Mouse (Mus musculus): Measurements from ENCODE around the gene Maf. TPM values are rescaled to one million over a fixed set of nuclear protein-coding genes. Genes with fewer than 3 reads are reported as not detected.
A peak's percentile ranks its signal among the peaks of the same experiment; 100 is the strongest.

The Maf gene
- polyA plus RNA-seq, 1 experiment: 32.9 TPM

DNA sequence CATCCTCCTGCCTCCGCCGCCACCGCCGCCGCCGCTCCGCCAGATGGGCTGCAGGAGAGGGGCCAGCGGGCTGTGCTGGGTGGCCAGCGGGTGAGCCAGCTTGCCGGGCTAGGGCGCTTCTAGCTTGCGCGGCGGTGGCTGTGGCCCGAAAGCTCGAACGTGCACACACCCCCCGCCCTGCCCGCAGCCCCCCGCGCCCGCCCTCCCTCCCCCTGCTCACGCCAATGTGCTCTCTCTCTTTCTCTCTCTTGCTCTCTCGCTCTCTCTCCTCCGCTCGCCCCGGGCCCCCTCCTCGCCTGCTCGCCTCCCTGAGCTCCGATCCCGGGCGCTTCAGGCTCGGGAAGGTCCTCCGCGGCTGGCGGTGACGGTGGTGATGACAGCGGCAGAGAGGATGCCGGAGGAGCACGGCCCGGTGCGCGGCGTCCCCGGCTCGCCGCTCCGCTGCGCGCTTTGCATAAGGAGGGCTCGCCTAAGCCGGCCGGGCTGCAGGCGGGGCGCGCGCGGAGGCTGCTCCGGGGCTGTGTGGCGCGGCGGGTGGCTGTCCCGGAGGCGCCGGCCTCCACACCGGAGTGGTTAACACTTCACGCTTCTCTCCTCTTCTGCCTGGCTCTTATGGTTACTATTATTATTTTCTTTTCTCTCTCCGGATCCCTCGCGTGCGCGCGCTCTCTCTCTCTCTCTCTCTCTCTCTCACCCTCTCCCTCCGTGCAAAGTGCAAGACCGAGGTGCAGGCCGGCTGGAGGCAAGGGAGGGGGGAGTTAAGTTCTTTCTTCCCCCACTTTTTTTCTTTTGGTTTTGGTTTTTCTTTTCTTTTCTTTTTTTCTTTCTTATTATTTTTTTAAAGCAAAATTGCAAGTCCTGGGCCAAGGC, 498 bp downstream of the Maf start:
- TF ChIP-seq GATA1 (IDR thresholded peaks at IDR 0.05; ENCODE audit: borderline replicate concordance, low read length): no peak
- no peak for TF ChIP-seq FLI1 (IDR thresholded peaks at IDR 0.05; ENCODE audit: low read length)
- Histone ChIP-seq H3K4me3 (replicated peaks) (peak overlapping the region; percentile 91), H3K9me3 (no peaks in the 10 kb centered on the region), H3K36me3 (replicated peaks; ENCODE audit: low read length) (no peaks in the 10 kb centered on the region), H3K4me1 (peaks cover 28% of the 10 kb centered on the region), H3K27me3 (replicated peaks) (peaks cover 55% of the 10 kb centered on the region)

DNA sequence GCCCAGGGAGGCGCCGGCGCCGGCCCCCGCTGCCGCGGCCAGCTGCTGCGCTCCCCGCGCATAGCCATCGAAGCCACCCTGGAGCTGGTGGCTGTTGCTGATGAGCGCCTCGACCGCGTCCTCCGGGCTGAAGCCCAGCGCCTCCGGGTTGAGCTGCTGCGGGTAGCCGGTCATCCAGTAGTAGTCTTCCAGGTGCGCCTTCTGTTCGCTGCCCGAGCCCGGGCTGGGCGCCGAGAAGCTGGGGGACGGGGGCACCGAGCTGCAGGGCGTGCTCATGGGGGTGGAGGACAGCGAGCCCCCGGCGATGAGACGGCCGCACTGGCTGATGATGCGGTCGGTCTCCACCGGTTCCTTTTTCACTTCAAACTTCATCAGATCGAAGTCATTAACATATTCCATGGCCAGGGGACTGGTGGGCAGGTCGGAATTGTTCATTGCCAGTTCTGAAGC, 1.2 kb downstream of the Maf start:
- peak overlapping the region; percentile 91 for H3K4me3 ChIP-seq (replicated peaks)

DNA sequence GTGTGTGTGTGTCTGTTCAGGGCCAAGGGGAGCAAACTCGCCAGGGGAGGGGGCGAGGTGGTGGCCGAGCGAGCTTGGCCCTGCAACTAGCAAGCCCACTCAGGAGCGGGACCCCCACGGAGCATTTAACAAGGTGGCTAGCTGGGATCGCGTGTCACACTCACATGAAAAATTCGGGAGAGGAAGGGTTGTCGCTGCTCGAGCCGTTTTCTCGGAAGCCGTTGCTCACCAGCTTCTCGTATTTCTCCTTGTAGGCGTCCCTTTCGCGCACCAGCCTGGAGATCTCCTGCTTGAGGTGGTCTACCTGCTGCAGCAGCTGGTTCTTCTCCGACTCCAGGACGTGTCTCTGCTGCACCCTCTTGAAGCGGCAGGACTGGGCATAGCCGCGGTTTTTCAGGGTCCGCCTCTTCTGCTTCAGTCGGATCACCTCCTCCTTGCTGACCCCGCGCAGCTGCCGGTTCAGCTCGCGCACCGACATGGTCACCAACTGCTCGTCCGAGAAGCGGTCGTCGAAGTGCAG, 1.9 kb downstream of the Maf start:
- no peaks in the 10 kb centered on the region for H3K9me3 ChIP-seq
- no peaks in the 10 kb centered on the region for H3K36me3 ChIP-seq (replicated peaks; ENCODE audit: low read length)
- peaks cover 28% of the 10 kb centered on the region for H3K4me1 ChIP-seq
- peak overlapping the region; percentile 91 for H3K4me3 ChIP-seq (replicated peaks)
- TF ChIP-seq FLI1 (IDR thresholded peaks at IDR 0.05; ENCODE audit: low read length) (no peak), GATA1 (IDR thresholded peaks at IDR 0.05; ENCODE audit: borderline replicate concordance, low read length) (no peak)
- H3K27me3 ChIP-seq (replicated peaks): peaks cover 54% of the 10 kb centered on the region

More for the DNA sequence above, 1.2 kb downstream of the Maf start:
- H3K36me3 ChIP-seq (replicated peaks; ENCODE audit: low read length): no peaks in the 10 kb centered on the region
- TF ChIP-seq FLI1 (IDR thresholded peaks at IDR 0.05; ENCODE audit: low read length) (no peak), GATA1 (IDR thresholded peaks at IDR 0.05; ENCODE audit: borderline replicate concordance, low read length) (no peak)
- H3K9me3 ChIP-seq: no peaks in the 10 kb centered on the region
- peaks cover 55% of the 10 kb centered on the region for H3K27me3 ChIP-seq (replicated peaks)
- H3K4me1 ChIP-seq: peaks cover 28% of the 10 kb centered on the region

DNA sequence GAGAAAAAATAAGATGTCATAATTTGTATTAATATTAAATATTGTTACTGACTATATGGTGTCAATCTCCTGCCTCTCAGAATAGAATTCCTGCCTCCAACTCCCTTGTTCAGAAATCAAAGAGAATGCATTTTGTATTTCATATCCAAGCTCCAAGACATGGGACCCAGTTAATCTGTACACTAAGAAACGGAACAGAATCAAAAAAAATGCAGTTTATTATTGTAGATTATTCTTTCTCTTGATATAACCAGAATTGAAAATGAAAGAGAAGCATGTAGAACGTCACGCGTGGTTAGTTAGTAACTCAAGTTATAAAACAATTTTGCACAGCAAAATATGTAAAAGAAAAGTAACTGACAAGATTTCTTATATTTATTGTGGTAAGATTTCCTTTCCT, 4.5 kb downstream of the Maf start:
- no peaks in the 10 kb centered on the region for H3K36me3 ChIP-seq (replicated peaks; ENCODE audit: low read length)
- H3K27me3 ChIP-seq (replicated peaks): peaks cover 39% of the 10 kb centered on the region
- no peak overlapping the region for H3K4me3 ChIP-seq (replicated peaks)
- H3K4me1 ChIP-seq: peaks cover 23% of the 10 kb centered on the region
- H3K9me3 ChIP-seq: no peaks in the 10 kb centered on the region
- no peak for TF ChIP-seq GATA1 (IDR thresholded peaks at IDR 0.05; ENCODE audit: borderline replicate concordance, low read length)
- TF ChIP-seq FLI1 (IDR thresholded peaks at IDR 0.05; ENCODE audit: low read length): no peak

DNA sequence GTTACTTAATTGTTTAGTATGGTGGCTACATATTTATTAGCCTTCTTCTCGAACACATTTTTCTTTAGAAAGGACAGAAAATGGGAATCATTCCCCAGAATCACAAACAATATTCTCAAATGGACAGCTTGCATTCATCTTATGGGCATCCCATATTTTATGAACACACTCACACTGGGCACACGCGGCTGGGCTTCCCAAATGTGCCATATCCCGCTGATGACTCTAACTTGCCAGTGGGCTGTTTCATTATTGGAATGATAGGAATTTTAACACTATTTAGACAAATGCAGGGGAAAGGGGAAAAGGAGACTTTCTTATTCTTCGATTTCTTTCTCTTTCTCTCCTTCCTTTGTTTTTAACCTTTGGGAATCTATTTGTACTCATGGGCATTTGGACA, 6.6 kb downstream of the Maf start:
- TF ChIP-seq GATA1 (IDR thresholded peaks at IDR 0.05; ENCODE audit: borderline replicate concordance, low read length) (no peak), FLI1 (IDR thresholded peaks at IDR 0.05; ENCODE audit: low read length) (no peak)
- Histone ChIP-seq H3K27me3 (replicated peaks) (peaks cover 28% of the 10 kb centered on the region), H3K9me3 (no peaks in the 10 kb centered on the region), H3K4me1 (peaks cover 5% of the 10 kb centered on the region), H3K4me3 (replicated peaks) (no peak overlapping the region), H3K36me3 (replicated peaks; ENCODE audit: low read length) (no peaks in the 10 kb centered on the region)

DNA sequence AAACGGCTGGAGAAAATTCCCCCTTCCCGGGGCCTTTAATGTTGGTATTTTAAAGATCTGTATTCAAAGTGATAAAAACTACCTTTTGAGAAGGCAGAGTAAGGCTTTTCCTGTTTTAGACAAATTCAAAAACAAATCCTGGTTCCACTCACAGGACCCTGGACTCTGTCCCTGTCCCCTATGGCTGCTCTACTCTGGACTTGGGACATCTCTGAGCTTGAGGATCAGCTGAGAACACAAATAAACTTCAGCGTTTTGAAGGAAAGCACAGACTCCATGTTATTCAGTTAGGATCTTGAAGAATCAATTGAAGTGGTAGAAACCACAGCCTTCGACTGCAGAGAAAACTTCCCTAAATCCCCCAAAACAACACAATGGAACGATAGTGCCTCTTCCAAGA, 8.4 kb downstream of the Maf start:
- H3K4me3 ChIP-seq (replicated peaks): no peak overlapping the region
- peaks cover 13% of the 10 kb centered on the region for H3K27me3 ChIP-seq (replicated peaks)
- no peaks in the 10 kb centered on the region for H3K4me1 ChIP-seq
- no peaks in the 10 kb centered on the region for H3K36me3 ChIP-seq (replicated peaks; ENCODE audit: low read length)
- no peak for TF ChIP-seq GATA1 (IDR thresholded peaks at IDR 0.05; ENCODE audit: borderline replicate concordance, low read length)
- no peak for TF ChIP-seq FLI1 (IDR thresholded peaks at IDR 0.05; ENCODE audit: low read length)
- no peaks in the 10 kb centered on the region for H3K9me3 ChIP-seq

DNA sequence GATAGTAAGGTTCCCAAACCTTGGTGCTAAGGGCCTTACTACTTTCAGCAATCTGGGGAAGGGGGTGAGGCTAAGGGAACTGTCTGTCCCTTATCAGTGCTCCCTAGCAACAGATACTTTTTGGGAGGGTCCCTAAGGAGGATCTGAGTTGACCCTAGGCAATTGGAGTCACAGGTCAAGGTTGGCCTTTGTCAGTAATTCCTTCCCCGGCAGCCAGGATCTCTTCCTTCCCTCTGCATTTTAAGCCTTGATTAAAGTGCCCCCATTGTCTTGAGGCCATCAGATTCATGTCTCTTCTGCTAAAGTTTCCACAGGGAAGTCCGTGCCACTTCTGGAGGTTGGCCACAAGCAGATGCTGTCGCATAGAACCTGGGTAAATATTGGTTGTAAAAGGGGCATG, 10.2 kb downstream of the Maf start:
- Histone ChIP-seq H3K4me1 (no peaks in the 10 kb centered on the region), H3K9me3 (peaks cover 5% of the 10 kb centered on the region; the same call in 1 of the 2 replicates), H3K36me3 (replicated peaks; ENCODE audit: low read length) (no peaks in the 10 kb centered on the region), H3K4me3 (replicated peaks) (no peak overlapping the region), H3K27me3 (replicated peaks) (peaks cover 13% of the 10 kb centered on the region)
- no peak for TF ChIP-seq GATA1 (IDR thresholded peaks at IDR 0.05; ENCODE audit: borderline replicate concordance, low read length)
- no peak for TF ChIP-seq FLI1 (IDR thresholded peaks at IDR 0.05; ENCODE audit: low read length)

DNA sequence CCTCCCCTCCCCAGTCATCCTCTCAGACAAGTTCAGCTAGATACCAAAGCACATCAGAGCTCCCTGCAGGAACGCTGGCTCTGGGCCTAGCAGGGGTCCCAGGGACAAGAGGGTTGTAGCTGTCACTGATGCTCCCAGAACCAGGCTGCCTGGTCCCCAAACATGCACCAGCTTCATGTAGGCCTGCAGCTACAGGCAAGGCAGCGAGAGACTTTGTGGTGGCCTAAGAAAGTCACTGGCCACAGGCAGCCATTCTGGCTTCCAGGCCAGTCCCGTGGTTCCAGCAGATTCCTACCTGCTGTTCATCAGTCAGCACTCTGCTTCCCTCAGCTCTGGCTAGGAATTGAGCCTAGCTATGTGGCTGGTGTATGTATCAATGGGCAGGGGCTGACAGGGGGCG, 10.9 kb downstream of the Maf start:
- no peaks in the 10 kb centered on the region for H3K4me1 ChIP-seq
- H3K4me3 ChIP-seq (replicated peaks): no peak overlapping the region
- no peaks in the 10 kb centered on the region for H3K36me3 ChIP-seq (replicated peaks; ENCODE audit: low read length)
- H3K27me3 ChIP-seq (replicated peaks): peaks cover 13% of the 10 kb centered on the region
- no peak for TF ChIP-seq GATA1 (IDR thresholded peaks at IDR 0.05; ENCODE audit: borderline replicate concordance, low read length)
- TF ChIP-seq FLI1 (IDR thresholded peaks at IDR 0.05; ENCODE audit: low read length): no peak
- H3K9me3 ChIP-seq: peaks cover 6% of the 10 kb centered on the region; the same call in 1 of the 2 replicates

DNA sequence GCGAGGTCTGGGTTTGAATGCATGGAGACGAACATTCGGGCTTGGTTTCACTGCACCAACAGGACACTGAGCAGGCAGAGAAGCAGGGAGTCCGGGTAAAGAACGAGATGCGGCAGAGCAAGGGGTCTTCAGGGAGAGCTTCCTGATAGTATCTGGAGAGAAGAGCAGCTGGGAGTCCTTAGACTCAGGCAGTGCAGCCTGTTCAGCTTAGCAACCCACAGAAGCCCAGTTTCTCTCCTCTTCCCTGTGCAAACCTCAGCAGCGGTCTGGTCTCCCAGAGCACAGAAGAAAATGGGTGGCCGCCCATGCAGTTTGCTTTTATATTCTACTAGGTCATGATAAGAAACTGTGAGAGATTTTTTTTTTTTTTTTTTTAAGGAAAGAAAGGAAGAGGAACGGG, 20.2 kb downstream of the Maf start:
- Histone ChIP-seq H3K36me3 (replicated peaks; ENCODE audit: low read length) (no peaks in the 10 kb centered on the region), H3K9me3 (0 out of 2 replicates have a peak, but pooled peaks cover under 1% of the 10 kb centered on the region), H3K4me1 (no peaks in the 10 kb centered on the region), H3K4me3 (replicated peaks) (no peak overlapping the region), H3K27me3 (replicated peaks) (no peaks in the 10 kb centered on the region)
- TF ChIP-seq FLI1 (IDR thresholded peaks at IDR 0.05; ENCODE audit: low read length) (no peak), GATA1 (IDR thresholded peaks at IDR 0.05; ENCODE audit: borderline replicate concordance, low read length) (no peak)

DNA sequence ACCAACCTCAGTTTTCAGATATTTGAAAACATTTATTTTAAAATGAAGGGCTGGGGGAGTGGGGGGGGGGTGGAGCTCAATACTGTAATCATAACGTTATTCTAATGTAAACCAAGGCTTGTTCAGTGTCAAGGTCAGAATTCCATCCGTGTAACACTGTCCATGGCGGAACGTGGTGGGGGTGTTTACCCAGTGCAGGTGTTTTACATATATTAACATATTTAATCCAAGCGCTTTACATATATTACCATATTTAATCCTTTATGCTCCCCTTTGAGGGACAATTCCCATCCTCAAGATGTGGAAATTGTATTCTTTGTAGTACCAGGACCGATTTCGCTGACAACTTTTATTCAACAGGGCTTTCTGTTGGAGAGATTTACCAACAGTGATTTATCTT, 24.3 kb downstream of the Maf start:
- TF ChIP-seq GATA1 (IDR thresholded peaks at IDR 0.05; ENCODE audit: borderline replicate concordance, low read length): no peak
- TF ChIP-seq FLI1 (IDR thresholded peaks at IDR 0.05; ENCODE audit: low read length): no peak
- Histone ChIP-seq H3K36me3 (replicated peaks; ENCODE audit: low read length) (no peaks in the 10 kb centered on the region), H3K4me3 (replicated peaks) (no peak overlapping the region), H3K4me1 (no peaks in the 10 kb centered on the region), H3K27me3 (replicated peaks) (no peaks in the 10 kb centered on the region), H3K9me3 (no peaks in the 10 kb centered on the region)

Measured in megakaryocyte, embryonic 14.5 days (primary cell).